Mouse (Mus musculus) bone marrow, adult 2 months (tissue): ENCODE data around the gene Olfr1359.

Experiments
- CTCF ChIP-seq: fragments of 200-500 bp; IDR thresholded peaks from 2 replicates; pipeline ENCODE4 v1.5.1; 2011; ENCODE audit warnings: low read length, control low read depth; ENCODE audit not compliant: control insufficient read depth, insufficient read depth
- POLR2A ChIP-seq: fragments of 200-500 bp; IDR thresholded peaks from 2 replicates; pipeline ENCODE4 v1.6.1; 2011; ENCODE audit warnings: low read depth, mild to moderate bottlenecking, control low read depth, low read length, borderline replicate concordance; ENCODE audit not compliant: control insufficient read depth

- TF ChIP-seq CTCF (no peak), POLR2A (no peak)
These were observed 13.1 kb downstream of the Olfr1359 start for GRCm38 (mm10) chr13:21710821-21711525.
